Mouse (Mus musculus) embryonic facial prominence, embryonic 10.5 days (tissue): ENCODE measurements at regions not wholly inside any gene's neighbourhood (a gene's known extent, or its start where the extent isn't known, plus 50 kb on each side); places are given as distances from the start of the nearest gene placed in this dataset.
A peak's percentile ranks its signal among the peaks of the same experiment; 100 is the strongest.
"Not testable (repeated sequence)": the region's sequence is repeated elsewhere in the genome, so short reads cannot be mapped to it uniquely, and the experiment has no call there.

Source experiments
- DNase-seq: peaks from one replicate; pipeline ENCODE4 v3.0.0-alpha.2; 2017; ENCODE audit warnings: low spot score
- H3K27ac ChIP-seq: fragments of 300-500 bp; sonication (generic); replicated peaks from 2 replicates; pipeline ENCODE4 v1.5.1; 2016; ENCODE audit warnings: mild to moderate bottlenecking
- H3K27me3 ChIP-seq: fragments of 300-500 bp; sonication (generic); replicated peaks from 2 replicates; pipeline ENCODE4 v1.6.1; 2016; ENCODE audit warnings: low read depth, mild to moderate bottlenecking; ENCODE audit not compliant: poor library complexity, severe bottlenecking
- H3K36me3 ChIP-seq: fragments of 300-500 bp; sonication (generic); replicated peaks from 2 replicates; pipeline ENCODE4 v1.6.1; 2016; ENCODE audit warnings: mild to moderate bottlenecking, moderate library complexity
- H3K4me1 ChIP-seq: fragments of 300-500 bp; sonication (generic); 2 replicates; pipeline ENCODE4 v1.6.1; 2016
- H3K4me3 ChIP-seq: fragments of 300-500 bp; sonication (generic); 2 replicates; pipeline ENCODE4 v1.5.1; 2016; ENCODE audit warnings: mild to moderate bottlenecking, moderate library complexity
- H3K9me3 ChIP-seq: fragments of 300-500 bp; sonication (generic); 2 replicates; pipeline ENCODE4 v1.6.1; 2016; ENCODE audit warnings: mild to moderate bottlenecking
- WGBS: fragments of 180-500 bp; shearing (Covaris S2); methylation state at CpG from one replicate; pipeline ENCODE4 v1.1.7; 2016; 5-methylcytosine and 5-hydroxymethylcytosine counted together

- 86% methylated on average over 6 of the region's 6 CpGs for WGBS
- Histone ChIP-seq H3K36me3 (no peaks in the 10 kb centered on the region), H3K27ac (no peak overlapping the region), H3K9me3 (no peaks in the 10 kb centered on the region), H3K4me3 (no peak overlapping the region), H3K4me1 (no peaks in the 10 kb centered on the region), H3K27me3 (no peaks in the 10 kb centered on the region)
- no peak for DNase-seq
Measured at GRCm38 (mm10) chr14:86339007-86339406, 802.0 kb downstream of the Diaph3 start.

GRCm38 (mm10) chr14:86337052-86337451 is 804.0 kb downstream of the Diaph3 start:
- no peaks in the 10 kb centered on the region for H3K9me3 ChIP-seq
- no peak overlapping the region for H3K4me3 ChIP-seq
- H3K27me3 ChIP-seq: no peaks in the 10 kb centered on the region
- H3K4me1 ChIP-seq: no peaks in the 10 kb centered on the region
- DNase-seq: no peak
- H3K36me3 ChIP-seq: no peaks in the 10 kb centered on the region
- WGBS: 85% methylated on average over 5 of the region's 5 CpGs
- no peak overlapping the region for H3K27ac ChIP-seq

GRCm38 (mm10) chr14:86335284-86335683 is 805.8 kb downstream of the Diaph3 start:
- Histone ChIP-seq H3K27ac (no peak overlapping the region), H3K9me3 (no peaks in the 10 kb centered on the region), H3K27me3 (no peaks in the 10 kb centered on the region), H3K4me1 (no peaks in the 10 kb centered on the region), H3K4me3 (no peak overlapping the region), H3K36me3 (no peaks in the 10 kb centered on the region)
- WGBS: 93% methylated on average over 2 of the region's 2 CpGs
- DNase-seq: no peak

- Histone ChIP-seq H3K4me1 (no peaks in the 10 kb centered on the region), H3K27ac (no peak overlapping the region), H3K4me3 (no peak overlapping the region), H3K9me3 (no peaks in the 10 kb centered on the region), H3K27me3 (no peaks in the 10 kb centered on the region), H3K36me3 (no peaks in the 10 kb centered on the region)
- 82% methylated on average over 3 of the region's 3 CpGs for WGBS
- no peak for DNase-seq
Measured at GRCm38 (mm10) chr14:86329176-86329575, 811.9 kb downstream of the Diaph3 start.

GRCm38 (mm10) chr14:86327646-86328045 is 813.4 kb downstream of the Diaph3 start:
- no peaks in the 10 kb centered on the region for H3K4me1 ChIP-seq
- no peak overlapping the region for H3K4me3 ChIP-seq
- H3K36me3 ChIP-seq: no peaks in the 10 kb centered on the region
- no peaks in the 10 kb centered on the region for H3K9me3 ChIP-seq
- H3K27me3 ChIP-seq: no peaks in the 10 kb centered on the region
- no peak overlapping the region for H3K27ac ChIP-seq
- WGBS: 73% methylated on average over 9 of the region's 9 CpGs
- DNase-seq: no peak

- Histone ChIP-seq H3K4me3 (no peak overlapping the region), H3K9me3 (no peaks in the 10 kb centered on the region), H3K27ac (no peak overlapping the region), H3K27me3 (no peaks in the 10 kb centered on the region), H3K4me1 (peaks cover 19% of the 10 kb centered on the region), H3K36me3 (no peaks in the 10 kb centered on the region)
- DNase-seq: no peak
- WGBS: 48% methylated on average over 7 of the region's 7 CpGs
Measured at GRCm38 (mm10) chr14:86322365-86322764, 818.7 kb downstream of the Diaph3 start.

GRCm38 (mm10) chr14:86315974-86316373 is 825.1 kb downstream of the Diaph3 start:
- Histone ChIP-seq H3K9me3 (no peaks in the 10 kb centered on the region), H3K4me1 (peaks cover 3% of the 10 kb centered on the region; the same call in 1 of the 2 replicates), H3K36me3 (no peaks in the 10 kb centered on the region), H3K4me3 (no peak overlapping the region), H3K27ac (no peak overlapping the region), H3K27me3 (no peaks in the 10 kb centered on the region)
- 86% methylated on average over 6 of the region's 6 CpGs for WGBS
- DNase-seq: no peak

- Histone ChIP-seq H3K4me3 (no peak overlapping the region), H3K4me1 (no peaks in the 10 kb centered on the region), H3K36me3 (no peaks in the 10 kb centered on the region), H3K27ac (no peak overlapping the region), H3K27me3 (no peaks in the 10 kb centered on the region), H3K9me3 (no peaks in the 10 kb centered on the region)
- 66% methylated on average over 7 of the region's 7 CpGs for WGBS
- DNase-seq: no peak
Measured at GRCm38 (mm10) chr14:86308949-86309543, 832.0 kb downstream of the Diaph3 start.

GRCm38 (mm10) chr14:86307806-86308205 is 833.2 kb downstream of the Diaph3 start:
- Histone ChIP-seq H3K27ac (no peak overlapping the region), H3K27me3 (no peaks in the 10 kb centered on the region), H3K9me3 (no peaks in the 10 kb centered on the region), H3K4me3 (no peak overlapping the region), H3K36me3 (no peaks in the 10 kb centered on the region), H3K4me1 (no peaks in the 10 kb centered on the region)
- 56% methylated on average over 2 of the region's 2 CpGs for WGBS
- peak; percentile 46 for DNase-seq

- Histone ChIP-seq H3K36me3 (no peaks in the 10 kb centered on the region), H3K27ac (no peak overlapping the region), H3K4me1 (0 out of 2 replicates have a peak, but pooled peaks cover 4% of the 10 kb centered on the region), H3K9me3 (no peaks in the 10 kb centered on the region), H3K4me3 (no peak overlapping the region), H3K27me3 (no peaks in the 10 kb centered on the region)
- DNase-seq: no peak
- WGBS: 85% methylated on average over 5 of the region's 5 CpGs
Measured at GRCm38 (mm10) chr14:86301666-86302065, 839.4 kb downstream of the Diaph3 start.

- H3K9me3 ChIP-seq: no peaks in the 10 kb centered on the region
- 92% methylated on average over 1 of the region's 1 CpGs for WGBS
Measured at GRCm38 (mm10) chr14:86300811-86301210, 840.2 kb downstream of the Diaph3 start.

GRCm38 (mm10) chr14:86297991-86298390 is 843.0 kb downstream of the Diaph3 start:
- DNase-seq: no peak
- H3K36me3 ChIP-seq: no peaks in the 10 kb centered on the region
- 0 out of 2 replicates have a peak, but pooled peaks cover 4% of the 10 kb centered on the region for H3K4me1 ChIP-seq
- WGBS: 61% methylated on average over 2 of the region's 2 CpGs
- no peaks in the 10 kb centered on the region for H3K27me3 ChIP-seq
- no peaks in the 10 kb centered on the region for H3K9me3 ChIP-seq
- no peak overlapping the region for H3K4me3 ChIP-seq
- H3K27ac ChIP-seq: no peak overlapping the region

More at GRCm38 (mm10) chr14:86300811-86301210, 840.2 kb downstream of the Diaph3 start:
- H3K27me3 ChIP-seq: no peaks in the 10 kb centered on the region
- no peak for DNase-seq
- no peak overlapping the region for H3K27ac ChIP-seq
- H3K4me1 ChIP-seq: 0 out of 2 replicates have a peak, but pooled peaks cover 4% of the 10 kb centered on the region
- no peak overlapping the region for H3K4me3 ChIP-seq
- no peaks in the 10 kb centered on the region for H3K36me3 ChIP-seq

GRCm38 (mm10) chr14:86294606-86295005 is 846.4 kb downstream of the Diaph3 start:
- not testable (repeated sequence) for H3K27ac ChIP-seq, H3K4me3 ChIP-seq, H3K36me3 ChIP-seq, DNase-seq, H3K4me1 ChIP-seq, H3K27me3 ChIP-seq, H3K9me3 ChIP-seq
- WGBS: 88% methylated on average over 5 of the region's 5 CpGs
